Mouse (Mus musculus) thymus, adult 2 months (tissue): ENCODE measurements at regions not wholly inside any gene's neighbourhood (a gene's known extent, or its start where the extent isn't known, plus 50 kb on each side); places are given as distances from the start of the nearest gene placed in this dataset.

Experiments
- CTCF ChIP-seq: fragments of 200-500 bp; IDR thresholded peaks from 2 replicates; pipeline ENCODE4 v1.5.1; 2012; ENCODE audit warnings: mild to moderate bottlenecking, control low read depth, low read length, moderate library complexity, borderline replicate concordance; ENCODE audit not compliant: control insufficient read depth, poor library complexity, insufficient read depth; ENCODE audit errors: extremely low read depth
- POLR2A ChIP-seq: fragments of 200-500 bp; IDR thresholded peaks from 2 replicates; pipeline ENCODE4 v1.6.1; 2012; ENCODE audit warnings: mild to moderate bottlenecking, low read length, control low read depth, moderate library complexity; ENCODE audit not compliant: control insufficient read depth, poor library complexity, insufficient read depth; ENCODE audit errors: extremely low read depth

DNA sequence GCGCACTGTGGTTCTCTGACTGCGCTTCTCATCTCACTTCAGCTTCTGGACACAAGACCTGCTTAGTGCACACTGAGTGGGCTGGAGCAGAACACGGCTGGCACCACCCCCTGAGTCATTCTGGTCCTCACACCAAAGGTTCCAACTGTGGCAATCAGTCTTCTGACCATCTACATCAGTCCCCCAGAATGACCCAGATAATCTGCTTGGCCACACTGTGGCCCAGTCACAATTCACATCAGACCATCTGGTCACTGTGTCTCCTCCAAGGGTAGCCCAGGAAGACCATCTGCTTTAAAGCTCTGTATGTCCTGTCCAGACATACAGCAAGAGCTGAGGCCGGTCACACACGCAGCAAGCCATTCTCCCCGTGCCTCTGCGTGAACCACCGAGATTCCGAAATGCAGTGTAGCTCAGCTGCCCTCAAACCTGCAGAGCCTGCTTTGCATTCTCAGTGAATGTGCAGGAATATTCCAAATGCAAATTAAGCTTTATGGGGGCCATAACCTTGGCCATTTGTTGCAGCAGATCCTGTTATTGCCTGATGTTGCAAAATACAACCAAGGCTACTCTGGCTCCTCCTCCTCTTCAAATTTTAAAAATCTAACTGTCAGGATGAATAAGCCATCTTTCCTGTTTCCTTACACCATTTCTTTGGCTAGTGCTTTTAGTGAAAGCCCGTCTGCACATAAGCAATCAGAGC lies 135.1 kb upstream of the Azi2 start:
- no peak for TF ChIP-seq CTCF
- no peak for TF ChIP-seq POLR2A
